Mouse (Mus musculus): ENCODE results near the gene Mark1. TPM values are rescaled to one million over a fixed set of nuclear protein-coding genes. Genes with fewer than 3 reads are reported as not detected.

The Mark1 gene
- total RNA-seq, 2 experiments from 2014 or later, result 54.1 to 59.4 TPM

DNA sequence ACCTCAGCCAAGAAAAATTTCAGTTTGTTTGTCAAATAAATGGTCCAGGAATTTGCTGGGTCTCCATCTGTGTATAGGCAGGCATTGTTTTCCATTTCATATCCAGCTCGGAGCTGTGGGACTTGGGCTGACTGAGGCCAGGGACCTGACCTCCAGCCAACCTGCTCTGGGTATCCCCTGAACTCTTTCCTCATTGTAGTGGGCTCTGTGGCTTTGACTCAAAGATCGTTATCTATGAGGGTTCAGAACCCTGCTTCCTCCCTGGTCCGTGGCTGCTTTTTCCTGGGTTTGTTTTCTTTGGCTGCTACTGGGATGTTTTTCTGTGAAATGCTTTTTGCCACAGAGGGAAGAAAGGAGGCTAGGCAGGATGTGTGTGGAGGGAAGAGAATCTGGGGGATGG lies 145.4 kb downstream of the Mark1 start:
- no peak for DNase-seq (ENCODE audit: low spot score in 2 of 2)

- DNase-seq (ENCODE audit: low spot score in 2 of 2), result peak; percentile 36 to 54
These were observed 146.0 kb downstream of the Mark1 start for GRCm38 (mm10) chr1:184853339-184853738.

DNA sequence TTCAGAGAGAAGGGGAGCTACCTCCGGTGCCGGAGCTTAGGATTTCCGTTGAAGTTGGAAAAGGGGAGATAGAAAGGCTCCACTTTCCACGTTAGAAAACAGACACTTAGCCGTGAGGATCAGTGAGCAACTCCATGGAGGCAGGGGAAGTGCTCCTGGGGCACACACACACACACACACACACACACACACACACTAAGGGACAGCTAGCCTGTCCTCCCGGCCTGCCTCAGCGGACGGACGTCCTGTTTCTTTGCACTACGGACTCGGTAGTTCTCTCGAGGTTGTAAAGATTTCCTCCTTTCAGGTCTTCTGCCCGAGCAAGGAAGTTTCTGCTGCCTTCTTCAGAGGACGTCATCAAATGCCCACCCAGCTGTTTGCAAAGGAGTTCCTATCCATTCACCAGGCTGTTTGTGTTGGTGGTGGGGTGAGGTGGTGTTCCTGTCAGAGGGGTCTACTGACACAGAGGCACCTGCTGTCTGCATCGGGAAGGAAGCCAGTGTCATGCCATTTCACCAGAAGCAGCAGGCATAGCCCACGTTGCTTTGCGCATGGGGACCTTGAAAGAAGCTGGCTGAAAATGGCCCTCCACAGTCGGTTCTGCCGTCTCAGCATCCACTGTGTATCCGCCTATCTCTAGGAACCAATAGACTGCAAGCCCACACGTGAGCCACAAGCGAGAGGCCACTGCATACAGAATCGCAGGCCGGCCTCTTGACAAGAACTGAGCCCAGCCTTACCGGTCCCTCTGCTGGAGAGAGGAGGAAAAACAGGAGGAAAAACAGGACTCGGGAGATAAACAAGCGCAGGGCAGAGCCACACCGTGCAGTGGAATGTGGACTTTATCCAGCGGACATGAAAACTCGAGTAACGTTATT lies 147.4 kb downstream of the Mark1 start:
- peak; percentile 67 to 86 for DNase-seq (ENCODE audit: low spot score in 2 of 2)

DNA sequence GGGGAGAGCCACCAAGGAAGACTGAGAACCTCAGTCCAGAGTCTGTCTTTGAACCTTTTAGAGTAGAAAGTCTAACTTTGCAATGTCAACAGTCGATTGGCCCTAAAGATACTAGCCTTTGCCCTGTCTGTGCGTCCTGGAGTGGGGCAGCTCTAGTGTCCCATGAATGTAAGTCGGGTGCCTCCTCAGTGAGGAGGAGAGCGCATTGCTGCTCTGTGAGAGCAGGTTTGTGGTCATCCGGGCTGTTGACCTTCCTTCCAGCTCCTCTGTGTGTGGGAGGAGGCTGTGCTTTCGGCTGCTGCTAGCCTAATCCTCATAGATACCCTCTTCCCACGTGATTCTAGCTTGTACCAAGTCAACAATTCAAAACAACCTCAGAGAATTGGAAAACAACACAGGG lies 148.2 kb downstream of the Mark1 start:
- DNase-seq (ENCODE audit: low spot score in 2 of 2), result no peak

GRCm38 (mm10) chr1:184846973-184847372 lies 152.4 kb downstream of the Mark1 start:
- DNase-seq (ENCODE audit: low spot score in 2 of 2), result no peak

Other genes starting within 250 kb of the Mark1 start
- gene Marc1, start 188.3 kb downstream of the Mark1 start, total RNA-seq (2021), result under 1 TPM in 1 of 2 experiments, not detected in 1; 0.35 TPM
- gene Marc2, start 153.1 kb downstream of the Mark1 start, total RNA-seq (2021), result 10 to 100 TPM; 93.0 to 97.6 TPM
- gene C130074G19Rik, start 116.4 kb downstream of the Mark1 start, total RNA-seq (2021), result 10 to 100 TPM in 1 of 2 experiments, 1 to 10 TPM in 1; 9.3 to 12.1 TPM
- 10 to 100 TPM; 58.6 to 61.6 TPM for gene Rab3gap2, start 204.5 kb upstream of the Mark1 start, total RNA-seq (2021)

Measured in layer of hippocampus, postnatal 14 days (tissue).